Mouse (Mus musculus): ENCODE data around the gene Ces1e.

GRCm38 (mm10) chr8:93211091-93211490 is 18.3 kb downstream of the Ces1e start:
- no peak for TF ChIP-seq CTCF (IDR thresholded peaks at IDR 0.05; ENCODE audit: low read depth, low read length)
- no peak for TF ChIP-seq GATA1 (IDR thresholded peaks at IDR 0.05; ENCODE audit: borderline replicate concordance, low read length)
- TF ChIP-seq POLR2AphosphoS5 (IDR thresholded peaks at IDR 0.05; ENCODE audit: insufficient replicate concordance, low read depth, low read length): no peak

Data from G1E (cell line).